Mouse (Mus musculus) brain, adult 2 months (tissue): ENCODE measurements around the gene Faim2.
A peak's percentile ranks its signal among the peaks of the same experiment; 100 is the strongest.

ENCODE experiments used
- DNase-seq: peaks from one replicate; pipeline ENCODE4 v3.0.0; 2011; ENCODE audit warnings: low read depth, low spot score

Gene Faim2

GRCm38 (mm10) chr15:99469067-99469466 is 58.9 kb downstream of the Faim2 start:
- peak; percentile 91 for DNase-seq

- DNase-seq, result no peak
Measured at GRCm38 (mm10) chr15:99463194-99463593, 64.8 kb downstream of the Faim2 start.

- peak; percentile 96 for DNase-seq
Measured at GRCm38 (mm10) chr15:99457606-99458401, 70.2 kb downstream of the Faim2 start, which contains the start of gene Nckap5l. Nckap5l (minus strand) TSS chr15:99457748.

GRCm38 (mm10) chr15:99456963-99457605 is 70.9 kb downstream of the Faim2 start:
- DNase-seq, result peak; percentile 67

- DNase-seq, result peak; percentile 33
Measured at GRCm38 (mm10) chr15:99456338-99456962, 71.5 kb downstream of the Faim2 start.

- no peak for DNase-seq
Measured at GRCm38 (mm10) chr15:99455415-99455814, 72.5 kb downstream of the Faim2 start.

- DNase-seq, result no peak
Measured at GRCm38 (mm10) chr15:99454585-99455279, 73.2 kb downstream of the Faim2 start.

- no peak for DNase-seq
Measured at GRCm38 (mm10) chr15:99453153-99453900, 74.6 kb downstream of the Faim2 start.

- peak; percentile 30 for DNase-seq
Measured at GRCm38 (mm10) chr15:99449751-99450280, 78.1 kb downstream of the Faim2 start.

GRCm38 (mm10) chr15:99449131-99449750 is 78.7 kb downstream of the Faim2 start:
- peak; percentile 84 for DNase-seq
